Mouse (Mus musculus): ENCODE measurements around the gene Zfp365. TPM values are rescaled to one million over a fixed set of nuclear protein-coding genes. Genes with fewer than 3 reads are reported as not detected.

Gene Zfp365
- total RNA-seq, 2 experiments from 2014 or later, result not detected

GRCm38 (mm10) chr10:67855760-67856159, 56.7 kb downstream of the Zfp365 start:
- ATAC-seq (replicated peaks; ENCODE audit: low FRiP score, poor library complexity, severe bottlenecking), result no peak

DNA sequence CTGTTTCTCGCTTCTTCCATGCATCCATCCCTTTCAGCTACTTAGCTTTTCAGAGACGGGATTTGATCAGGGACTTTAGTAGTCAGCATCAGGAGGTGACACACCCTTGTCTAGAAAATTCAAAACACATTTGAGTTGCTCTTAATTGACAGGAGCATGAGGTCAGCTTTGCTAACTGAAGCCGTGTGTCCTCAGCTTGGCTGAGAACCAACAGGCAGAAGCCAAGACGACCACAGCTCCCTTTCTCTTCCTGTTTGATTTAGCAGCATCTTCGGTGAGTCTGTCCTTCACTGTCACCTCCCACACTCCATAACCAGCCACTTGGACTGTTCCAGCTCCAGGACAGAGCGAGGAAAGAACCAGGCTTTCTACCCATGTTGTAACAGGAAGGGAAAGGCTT, 60.1 kb downstream of the Zfp365 start:
- no peak for ATAC-seq (replicated peaks; ENCODE audit: low FRiP score, poor library complexity, severe bottlenecking)

- no peak for ATAC-seq (replicated peaks; ENCODE audit: low FRiP score, poor library complexity, severe bottlenecking)
These were observed 61.4 kb downstream of the Zfp365 start for GRCm38 (mm10) chr10:67851079-67851478.

GRCm38 (mm10) chr10:67846016-67846650, 66.3 kb downstream of the Zfp365 start:
- ATAC-seq (replicated peaks; ENCODE audit: low FRiP score, poor library complexity, severe bottlenecking), result no peak

DNA sequence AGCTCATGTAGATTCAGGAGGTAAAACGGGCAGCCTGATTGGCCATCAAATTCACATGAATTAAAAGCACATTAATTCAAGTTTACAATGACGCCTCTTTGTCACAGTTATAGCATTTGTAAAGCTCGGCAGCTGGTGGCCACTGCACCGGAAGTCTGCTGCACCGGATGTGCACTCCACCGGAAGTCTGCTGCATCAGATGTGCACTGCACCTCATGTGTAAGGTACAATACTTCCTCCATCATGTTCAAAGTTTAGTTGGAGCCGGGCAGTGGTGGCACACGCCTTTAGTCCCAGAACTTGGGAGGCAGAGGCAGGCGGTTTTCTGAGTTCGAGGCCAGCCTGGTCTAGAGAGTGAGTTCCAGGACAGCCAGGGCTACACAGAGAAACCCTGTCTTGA, 70.9 kb downstream of the Zfp365 start:
- ATAC-seq (replicated peaks; ENCODE audit: low FRiP score, poor library complexity, severe bottlenecking), result no peak

GRCm38 (mm10) chr10:67840735-67841134, 71.7 kb downstream of the Zfp365 start:
- ATAC-seq (replicated peaks; ENCODE audit: low FRiP score, poor library complexity, severe bottlenecking), result no peak

- ATAC-seq (replicated peaks; ENCODE audit: low FRiP score, poor library complexity, severe bottlenecking), result no peak
These were observed 73.3 kb downstream of the Zfp365 start for GRCm38 (mm10) chr10:67839156-67839555.

DNA sequence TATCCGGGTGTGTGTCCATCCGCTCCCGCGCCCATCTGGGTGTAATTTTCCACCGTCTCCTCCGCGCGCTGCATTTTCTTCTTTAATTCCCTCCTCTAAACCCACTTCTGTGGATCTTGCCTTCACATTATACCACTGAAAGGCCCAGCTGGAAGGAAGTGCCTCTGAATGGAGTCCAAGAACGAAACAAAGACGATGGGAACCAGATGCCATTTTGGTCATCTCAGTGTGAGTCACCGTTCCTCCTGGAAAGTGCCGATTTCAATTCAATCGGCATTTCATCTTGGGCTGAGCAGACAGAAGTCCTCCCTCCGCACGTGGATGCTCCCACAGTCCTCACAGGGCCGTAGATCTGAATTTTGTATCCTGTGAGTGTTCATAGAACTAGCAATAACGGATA, 76.0 kb downstream of the Zfp365 start:
- no peak for ATAC-seq (replicated peaks; ENCODE audit: low FRiP score, poor library complexity, severe bottlenecking)

Other genes with a start within 250 kb of the Zfp365 start
- gene Rtkn2, start 66.9 kb upstream of the Zfp365 start, total RNA-seq (2015; ENCODE audit: low replicate concordance), result 1.4 TPM in 1 of 2 replicates, not detected in the other
- 2.7 and 4.1 TPM in 2 replicates for gene Rtkn2, start 66.9 kb upstream of the Zfp365 start, total RNA-seq (2017; ENCODE audit: low replicate concordance)

Measured in erythroid progenitor cell, adult 5-6 weeks (primary cell).